Mouse (Mus musculus) A20 (cell line): ENCODE measurements at regions not wholly inside any gene's neighbourhood (a gene's known extent, or its start where the extent isn't known, plus 50 kb on each side); places are given as distances from the start of the nearest gene placed in this dataset.
"Not testable (repeated sequence)": the region's sequence is repeated elsewhere in the genome, so short reads cannot be mapped to it uniquely, and the experiment has no call there.

ENCODE experiments used
- DNase-seq: peaks from one replicate; pipeline ENCODE4 v3.0.0-alpha.2; 2011; ENCODE audit warnings: low read depth, low spot score

- DNase-seq: no peak
These were observed 124.1 kb upstream of the Gm5150 start for GRCm38 (mm10) chr3:16130385-16130784.

GRCm38 (mm10) chr3:16125346-16125915 lies 119.2 kb upstream of the Gm5150 start:
- DNase-seq: not testable (repeated sequence)

DNA sequence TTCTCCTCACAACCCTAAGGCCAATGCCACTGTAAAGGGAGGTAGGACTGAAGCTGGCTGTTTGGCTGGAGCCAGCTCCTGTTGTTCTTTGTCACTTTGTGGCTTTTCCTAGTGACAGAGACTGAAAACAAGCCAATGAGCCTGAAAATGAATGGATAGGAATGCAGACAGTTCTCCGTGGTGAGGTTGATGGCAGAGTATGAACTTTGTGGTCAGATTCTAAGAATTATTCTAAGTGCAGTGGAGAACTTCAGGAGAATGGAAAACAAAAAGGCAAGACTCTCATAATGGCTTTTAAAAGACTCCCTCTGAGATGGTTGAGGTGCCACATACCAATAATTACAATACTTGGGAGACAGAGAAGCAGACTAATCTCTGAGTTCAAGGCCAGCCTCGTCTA lies 109.7 kb upstream of the Gm5150 start:
- no peak for DNase-seq

DNA sequence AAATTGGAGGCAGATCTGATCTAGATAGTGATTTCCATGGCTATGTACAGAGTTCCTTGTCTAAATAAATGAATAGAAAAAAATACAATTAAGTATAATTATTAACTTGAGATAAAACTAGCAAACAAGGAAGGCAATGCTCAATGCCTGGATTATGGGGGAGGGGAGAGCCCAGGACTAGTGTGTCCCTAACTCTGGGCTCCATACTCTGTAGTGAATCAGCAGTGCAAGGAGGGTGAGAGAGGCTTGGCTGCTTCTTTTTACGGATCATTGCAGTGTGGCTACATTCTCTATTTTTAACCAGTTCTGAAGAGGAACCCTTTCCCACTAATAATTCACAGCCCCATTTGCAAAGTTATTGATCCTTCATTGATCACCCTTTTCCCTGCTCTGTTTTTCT lies 101.3 kb upstream of the Gm5150 start:
- no peak for DNase-seq

DNA sequence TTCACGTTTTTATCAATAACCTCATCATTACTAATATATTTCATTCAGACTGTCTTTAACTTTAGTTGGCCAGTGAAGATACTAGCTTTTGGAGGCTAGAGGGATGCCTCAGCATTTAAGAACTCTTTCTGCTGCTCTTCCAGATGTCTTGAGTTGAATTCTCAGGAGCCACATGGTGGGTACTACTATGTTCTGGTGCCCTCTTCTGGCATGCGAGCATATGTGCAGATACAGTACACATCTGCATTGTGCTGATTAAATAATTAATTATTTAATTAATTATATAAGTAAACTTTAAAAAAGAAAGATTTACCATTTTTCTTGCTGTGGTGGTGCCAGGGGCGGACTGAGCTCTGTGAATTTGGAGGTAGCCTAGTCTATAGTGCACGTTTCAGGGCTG lies 98.8 kb upstream of the Gm5150 start:
- DNase-seq: peak; percentile 57

- DNase-seq: no peak
These were observed 96.9 kb upstream of the Gm5150 start for GRCm38 (mm10) chr3:16103180-16103579.

- DNase-seq: peak; percentile 84
These were observed 80.3 kb upstream of the Gm5150 start for GRCm38 (mm10) chr3:16086550-16086949.

GRCm38 (mm10) chr3:16085288-16085687 lies 79.1 kb upstream of the Gm5150 start:
- DNase-seq: no peak

- DNase-seq: no peak
These were observed 72.9 kb upstream of the Gm5150 start for GRCm38 (mm10) chr3:16079178-16079577.

DNA sequence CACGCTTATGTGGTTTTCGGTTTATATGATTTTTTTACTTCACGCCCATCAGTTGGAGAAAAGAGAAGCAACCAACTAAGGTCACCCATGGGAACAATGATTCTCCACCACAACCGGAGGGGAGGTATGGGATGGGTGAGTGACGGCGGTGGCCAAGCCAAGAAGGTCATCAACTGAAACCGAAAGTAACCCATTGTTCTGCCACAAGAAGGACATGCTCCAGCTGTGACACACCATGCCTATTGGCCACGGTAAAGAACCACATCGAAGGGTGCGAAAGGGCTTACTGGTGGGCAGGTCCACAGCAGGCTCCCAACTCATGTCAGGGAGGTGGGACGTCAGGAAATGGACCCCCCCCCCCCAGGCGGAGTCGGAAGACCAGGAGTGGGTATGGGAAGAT lies 65.7 kb upstream of the Gm5150 start:
- DNase-seq: no peak

DNA sequence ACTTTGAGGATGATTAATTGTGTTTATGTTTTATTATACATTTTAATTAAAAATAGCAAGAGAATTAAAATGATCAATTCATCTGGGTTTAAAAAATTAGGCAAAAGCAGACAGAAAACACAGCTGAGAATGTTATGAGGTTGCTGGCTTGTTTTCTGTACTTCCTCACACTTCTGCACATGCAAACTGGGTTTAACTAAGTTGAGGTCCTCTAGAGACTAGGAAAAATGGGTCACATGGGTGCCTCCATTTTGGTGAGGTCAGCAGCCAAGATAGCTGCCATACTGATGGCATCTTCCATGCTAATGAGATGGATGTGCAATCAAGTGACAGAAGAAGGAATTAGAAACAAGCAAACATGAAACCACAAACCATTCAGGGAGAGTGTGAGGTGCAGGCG lies 64.7 kb upstream of the Gm5150 start:
- no peak for DNase-seq

- peak; percentile 64 for DNase-seq
These were observed 51.5 kb upstream of the Gm5150 start for GRCm38 (mm10) chr3:16057709-16058108.
